Mouse (Mus musculus): Measurements from ENCODE around the gene Tctex1d4. TPM values are rescaled to one million over a fixed set of nuclear protein-coding genes. Genes with fewer than 3 reads are reported as not detected.

Tctex1d4 gene
- polyA plus RNA-seq, 1 experiment from 2014 or later: not detected

- no peak for ATAC-seq (replicated peaks; ENCODE audit: low FRiP score)
- peaks cover under 1% of the 10 kb centered on the region; the same call in 1 of the 2 replicates for H3K27me3 ChIP-seq (replicated peaks; ENCODE audit: control insufficient read depth, insufficient read depth, low read length)
- 0 out of 2 replicates have a peak overlapping the region, but pooled peaks have one; percentile 7 for H3K4me2 ChIP-seq
- H3K36me3 ChIP-seq (ENCODE audit: control insufficient read depth, insufficient read depth, low read length): no peaks in the 10 kb centered on the region
- H3K27ac ChIP-seq (ENCODE audit: low read depth, low read length): no peak overlapping the region
- WGBS: 64% methylated on average over 16 of the region's 17 CpGs
- no peak overlapping the region for H3K4me3 ChIP-seq (ENCODE audit: low read depth, low read length)
- DNase-seq (ENCODE audit: low spot score): no peak
- no peaks in the 10 kb centered on the region for H3K9me3 ChIP-seq (ENCODE audit: control insufficient read depth, low read length)
- peaks cover 23% of the 10 kb centered on the region for H3K4me1 ChIP-seq (replicated peaks; ENCODE audit: control insufficient read depth, insufficient read depth, low read length)
- H3K9ac ChIP-seq (ENCODE audit: low read depth, low read length): no peak overlapping the region
These were observed 12.0 kb downstream of the Tctex1d4 start for GRCm38 (mm10) chr4:117138295-117139216.

- DNase-seq (ENCODE audit: low spot score): no peak
- Histone ChIP-seq H3K4me3 (ENCODE audit: low read depth, low read length) (no peak overlapping the region), H3K27ac (ENCODE audit: low read depth, low read length) (no peak overlapping the region)
These were observed 12.6 kb downstream of the Tctex1d4 start for GRCm38 (mm10) chr4:117139217-117139612.

GRCm38 (mm10) chr4:117140613-117141012, 14.0 kb downstream of the Tctex1d4 start:
- DNase-seq (ENCODE audit: low spot score): no peak
- Histone ChIP-seq H3K4me3 (ENCODE audit: low read depth, low read length) (no peak overlapping the region), H3K9ac (ENCODE audit: low read depth, low read length) (no peak overlapping the region), H3K27me3 (replicated peaks; ENCODE audit: control insufficient read depth, insufficient read depth, low read length) (no peaks in the 10 kb centered on the region), H3K4me2 (no peak overlapping the region), H3K36me3 (ENCODE audit: control insufficient read depth, insufficient read depth, low read length) (no peaks in the 10 kb centered on the region), H3K4me1 (replicated peaks; ENCODE audit: control insufficient read depth, insufficient read depth, low read length) (peaks cover 15% of the 10 kb centered on the region), H3K27ac (ENCODE audit: low read depth, low read length) (no peak overlapping the region), H3K9me3 (ENCODE audit: control insufficient read depth, low read length) (no peaks in the 10 kb centered on the region)
- ATAC-seq (replicated peaks; ENCODE audit: low FRiP score): no peak
- 44% methylated on average over 4 of the region's 4 CpGs for WGBS

More at GRCm38 (mm10) chr4:117139217-117139612, 12.6 kb downstream of the Tctex1d4 start:
- peaks cover 21% of the 10 kb centered on the region for H3K4me1 ChIP-seq (replicated peaks; ENCODE audit: control insufficient read depth, insufficient read depth, low read length)
- ATAC-seq (replicated peaks; ENCODE audit: low FRiP score): 0 out of 2 replicates have a peak, but pooled peaks have one; percentile 38
- H3K9me3 ChIP-seq (ENCODE audit: control insufficient read depth, low read length): no peaks in the 10 kb centered on the region
- H3K9ac ChIP-seq (ENCODE audit: low read depth, low read length): no peak overlapping the region
- no peaks in the 10 kb centered on the region for H3K27me3 ChIP-seq (replicated peaks; ENCODE audit: control insufficient read depth, insufficient read depth, low read length)
- 5% methylated on average over 2 of the region's 2 CpGs for WGBS
- H3K36me3 ChIP-seq (ENCODE audit: control insufficient read depth, insufficient read depth, low read length): no peaks in the 10 kb centered on the region
- 0 out of 2 replicates have a peak overlapping the region, but pooled peaks have one; percentile 7 for H3K4me2 ChIP-seq

- Histone ChIP-seq H3K27me3 (replicated peaks; ENCODE audit: control insufficient read depth, insufficient read depth, low read length) (no peaks in the 10 kb centered on the region), H3K4me3 (ENCODE audit: low read depth, low read length) (no peak overlapping the region), H3K4me2 (no peak overlapping the region), H3K4me1 (replicated peaks; ENCODE audit: control insufficient read depth, insufficient read depth, low read length) (0 out of 2 replicates have a peak, but pooled peaks cover 4% of the 10 kb centered on the region), H3K9ac (ENCODE audit: low read depth, low read length) (no peak overlapping the region), H3K9me3 (ENCODE audit: control insufficient read depth, low read length) (no peaks in the 10 kb centered on the region), H3K27ac (ENCODE audit: low read depth, low read length) (no peak overlapping the region), H3K36me3 (ENCODE audit: control insufficient read depth, insufficient read depth, low read length) (no peaks in the 10 kb centered on the region)
- DNase-seq (ENCODE audit: low spot score) (no peak), ATAC-seq (replicated peaks; ENCODE audit: low FRiP score) (no peak)
- 53% methylated on average over 7 of the region's 7 CpGs for WGBS
These were observed 16.4 kb downstream of the Tctex1d4 start for GRCm38 (mm10) chr4:117143023-117143422.

- H3K4me3 ChIP-seq (ENCODE audit: low read depth, low read length): no peak overlapping the region
- no peak for DNase-seq (ENCODE audit: low spot score)
- no peaks in the 10 kb centered on the region for H3K27me3 ChIP-seq (replicated peaks; ENCODE audit: control insufficient read depth, insufficient read depth, low read length)
- no peaks in the 10 kb centered on the region for H3K9me3 ChIP-seq (ENCODE audit: control insufficient read depth, low read length)
- H3K4me1 ChIP-seq (replicated peaks; ENCODE audit: control insufficient read depth, insufficient read depth, low read length): no peaks in the 10 kb centered on the region
- H3K4me2 ChIP-seq: no peak overlapping the region
- ATAC-seq (replicated peaks; ENCODE audit: low FRiP score): no peak
- no peak overlapping the region for H3K27ac ChIP-seq (ENCODE audit: low read depth, low read length)
- H3K9ac ChIP-seq (ENCODE audit: low read depth, low read length): no peak overlapping the region
- WGBS: 88% methylated on average over 13 of the region's 13 CpGs
- peaks cover 5% of the 10 kb centered on the region; the same call in 1 of the 2 replicates for H3K36me3 ChIP-seq (ENCODE audit: control insufficient read depth, insufficient read depth, low read length)
These were observed 18.7 kb downstream of the Tctex1d4 start for GRCm38 (mm10) chr4:117145248-117145647.

GRCm38 (mm10) chr4:117146176-117146575, 19.6 kb downstream of the Tctex1d4 start:
- Histone ChIP-seq H3K9me3 (ENCODE audit: control insufficient read depth, low read length) (no peaks in the 10 kb centered on the region), H3K4me3 (ENCODE audit: low read depth, low read length) (no peak overlapping the region), H3K4me1 (replicated peaks; ENCODE audit: control insufficient read depth, insufficient read depth, low read length) (no peaks in the 10 kb centered on the region), H3K36me3 (ENCODE audit: control insufficient read depth, insufficient read depth, low read length) (peaks cover 13% of the 10 kb centered on the region), H3K27ac (ENCODE audit: low read depth, low read length) (no peak overlapping the region), H3K4me2 (no peak overlapping the region), H3K9ac (ENCODE audit: low read depth, low read length) (no peak overlapping the region), H3K27me3 (replicated peaks; ENCODE audit: control insufficient read depth, insufficient read depth, low read length) (no peaks in the 10 kb centered on the region)
- DNase-seq (ENCODE audit: low spot score): peak; percentile 79
- peak; percentile 42; the same call in 1 of the 2 replicates for ATAC-seq (replicated peaks; ENCODE audit: low FRiP score)
- 32% methylated on average over 15 of the region's 15 CpGs for WGBS

GRCm38 (mm10) chr4:117148047-117148713, 21.6 kb downstream of the Tctex1d4 start:
- Histone ChIP-seq H3K27ac (ENCODE audit: low read depth, low read length) (peak overlapping the region; percentile 32), H3K36me3 (ENCODE audit: control insufficient read depth, insufficient read depth, low read length) (peaks cover 30% of the 10 kb centered on the region), H3K4me1 (replicated peaks; ENCODE audit: control insufficient read depth, insufficient read depth, low read length) (peaks cover 8% of the 10 kb centered on the region), H3K9ac (ENCODE audit: low read depth, low read length) (no peak overlapping the region), H3K9me3 (ENCODE audit: control insufficient read depth, low read length) (no peaks in the 10 kb centered on the region), H3K27me3 (replicated peaks; ENCODE audit: control insufficient read depth, insufficient read depth, low read length) (no peaks in the 10 kb centered on the region), H3K4me2 (no peak overlapping the region), H3K4me3 (ENCODE audit: low read depth, low read length) (no peak overlapping the region)
- DNase-seq (ENCODE audit: low spot score): no peak
- 80% methylated on average over 18 of the region's 18 CpGs for WGBS
- no peak for ATAC-seq (replicated peaks; ENCODE audit: low FRiP score)

- Histone ChIP-seq H3K27ac (ENCODE audit: low read depth, low read length) (peak overlapping the region; percentile 1; the same call in 1 of the 2 replicates), H3K4me3 (ENCODE audit: low read depth, low read length) (no peak overlapping the region), H3K9me3 (ENCODE audit: control insufficient read depth, low read length) (no peaks in the 10 kb centered on the region), H3K36me3 (ENCODE audit: control insufficient read depth, insufficient read depth, low read length) (peaks cover 36% of the 10 kb centered on the region), H3K4me1 (replicated peaks; ENCODE audit: control insufficient read depth, insufficient read depth, low read length) (peaks cover 14% of the 10 kb centered on the region), H3K27me3 (replicated peaks; ENCODE audit: control insufficient read depth, insufficient read depth, low read length) (no peaks in the 10 kb centered on the region), H3K9ac (ENCODE audit: low read depth, low read length) (no peak overlapping the region), H3K4me2 (no peak overlapping the region)
- WGBS: 70% methylated on average over 24 of the region's 24 CpGs
- ATAC-seq (replicated peaks; ENCODE audit: low FRiP score) (0 out of 2 replicates have a peak, but pooled peaks have one; percentile 13), DNase-seq (ENCODE audit: low spot score) (peak; percentile 54)
These were observed 22.2 kb downstream of the Tctex1d4 start for GRCm38 (mm10) chr4:117148815-117149214.

Data from liver, embryonic 11.5 days (tissue).